Mouse (Mus musculus) spleen, postnatal 36 days (tissue): ENCODE data around the gene Vmn2r61.

Experiments used
- DNase-seq, 2 experiments: peaks; one replicate each; pipeline ENCODE4 v3.0.0; 2022; ENCODE audit warnings: low spot score in 2 of 2, mixed read lengths in 1 of 2

Gene Vmn2r61

DNA sequence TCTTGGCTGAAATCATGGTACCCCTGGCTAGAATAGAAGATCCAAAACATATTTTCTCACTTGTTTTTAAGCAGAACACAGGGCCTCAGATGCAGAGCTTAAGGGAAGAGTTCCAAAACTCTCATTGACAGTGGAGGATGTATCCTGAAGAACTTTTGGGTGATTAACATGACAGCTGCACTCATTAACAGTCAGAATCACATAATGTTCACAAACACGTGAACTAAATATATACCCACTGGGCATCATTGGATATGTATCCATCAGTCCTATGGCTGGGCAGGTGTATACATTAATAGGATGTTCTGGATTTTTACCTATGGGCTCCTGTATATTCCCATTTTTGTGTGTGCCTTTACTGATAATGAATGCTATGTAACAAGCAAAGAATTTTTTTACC is at the start of gene Vmn2r61:
Vmn2r61 (plus strand) TSS at position 301 of the 400 bp plus-strand sequence.
- DNase-seq = no peak
